Mouse (Mus musculus) testis, postnatal 14 days (tissue): ENCODE data around the gene Lhx1.

Experiments
- DNase-seq: peaks from one replicate; pipeline ENCODE4 v3.0.0; 2021; ENCODE audit warnings: low spot score

The Lhx1 gene

DNA sequence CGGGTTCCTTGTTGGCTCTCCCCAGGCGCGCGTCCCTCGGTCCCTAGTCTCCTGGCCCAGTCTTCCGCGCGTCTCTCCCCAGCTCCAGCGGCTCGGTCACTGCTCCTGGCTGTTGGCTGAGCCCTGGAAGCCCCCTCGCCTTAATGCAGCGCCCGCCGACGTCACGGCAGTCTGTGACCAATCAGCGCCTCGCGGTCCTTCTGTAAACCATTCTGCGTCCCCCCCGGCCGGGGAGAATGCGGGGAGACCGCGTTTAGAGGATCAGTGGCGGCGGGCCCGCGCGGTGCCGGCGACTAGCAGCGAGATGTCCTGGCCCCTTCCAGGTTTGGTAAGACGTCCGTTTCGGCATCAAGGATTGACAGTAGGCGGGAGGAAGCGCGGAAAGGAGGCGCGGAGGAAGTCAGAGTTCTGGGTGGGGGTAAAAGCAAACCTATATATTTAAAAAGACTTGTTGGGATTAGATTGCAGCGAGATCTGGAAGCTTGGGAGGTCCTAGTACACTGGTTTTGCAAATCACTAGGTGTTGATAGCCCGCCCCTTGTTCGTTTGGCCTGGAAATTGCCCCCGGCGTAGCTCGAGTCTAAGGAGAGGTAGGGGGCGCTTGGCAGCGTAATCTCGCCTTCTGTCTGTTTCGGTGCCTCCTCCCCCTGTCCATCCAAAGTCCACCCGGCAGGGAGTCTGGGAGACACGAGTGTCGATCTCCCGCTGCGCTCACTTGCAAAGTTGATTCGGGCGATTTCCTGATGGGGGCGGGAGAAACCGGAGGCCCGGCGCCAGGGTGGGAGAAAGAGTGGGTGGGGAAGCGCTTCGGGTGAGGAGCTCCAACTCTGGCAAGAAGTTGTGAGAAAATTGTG lies at the start of gene Lhx1:
Gene Lhx1, minus strand, starts transcription at position 115 of the 854 bp plus-strand sequence.
- peak; percentile 44 for DNase-seq

DNA sequence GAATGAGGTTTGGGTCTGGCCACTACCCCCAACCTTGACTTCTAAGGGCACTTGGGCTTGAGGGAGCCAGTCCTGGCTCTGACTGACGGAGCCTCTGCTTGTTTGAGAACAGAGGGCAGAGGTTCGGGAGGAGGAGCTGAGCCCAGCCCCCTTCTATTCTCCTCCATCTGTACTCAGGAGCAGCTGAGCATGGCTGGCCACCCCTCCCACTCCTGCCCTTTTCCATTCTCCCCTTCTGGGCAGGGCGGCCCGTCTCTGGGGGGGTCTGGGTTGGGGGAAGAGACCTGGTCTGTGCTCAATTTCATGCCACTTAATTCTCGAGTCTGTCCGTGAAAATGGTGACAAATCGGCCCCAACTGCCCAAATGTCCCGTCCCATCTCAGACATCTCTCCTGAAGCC lies 49.5 kb upstream of the Lhx1 start:
- no peak for DNase-seq

DNA sequence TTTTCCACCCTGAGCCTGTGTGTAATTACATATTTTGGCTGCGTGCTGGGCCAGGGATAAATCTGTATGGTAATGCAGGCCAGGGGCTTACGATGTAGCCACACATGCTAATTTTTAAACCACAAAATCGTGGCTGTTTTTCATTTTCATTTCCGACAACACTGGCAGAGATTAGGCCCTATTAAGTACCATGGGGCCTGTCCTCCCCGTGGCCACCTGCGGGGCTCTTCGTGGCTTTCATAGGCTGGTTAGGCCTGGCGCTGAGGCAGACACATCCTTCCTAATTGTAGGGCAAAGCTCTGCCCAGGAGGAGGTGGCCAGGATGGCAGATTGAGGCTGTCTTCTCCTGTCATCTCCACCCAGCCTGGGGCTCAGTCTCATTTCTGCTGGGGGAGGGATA lies 48.3 kb upstream of the Lhx1 start:
- no peak for DNase-seq

DNA sequence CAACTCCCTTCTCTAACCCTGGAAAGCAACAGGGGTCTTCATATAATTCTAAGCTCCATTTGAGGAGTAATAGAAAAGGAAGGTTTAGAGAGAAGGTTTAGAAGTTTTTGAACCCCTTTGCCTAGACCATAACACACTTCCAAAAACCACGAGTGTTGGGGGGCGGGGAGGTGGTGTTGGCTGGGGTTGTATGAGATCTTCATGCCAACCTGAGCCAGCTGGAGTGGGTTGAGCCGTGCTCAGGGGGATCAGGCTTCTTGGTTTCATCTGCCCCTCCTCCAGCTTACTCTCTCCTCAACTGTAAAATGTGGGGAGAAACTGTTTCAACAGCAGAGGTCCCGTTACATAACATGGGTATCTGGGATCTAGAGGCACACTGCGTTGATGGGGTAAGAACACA lies 45.5 kb upstream of the Lhx1 start:
- no peak for DNase-seq

DNA sequence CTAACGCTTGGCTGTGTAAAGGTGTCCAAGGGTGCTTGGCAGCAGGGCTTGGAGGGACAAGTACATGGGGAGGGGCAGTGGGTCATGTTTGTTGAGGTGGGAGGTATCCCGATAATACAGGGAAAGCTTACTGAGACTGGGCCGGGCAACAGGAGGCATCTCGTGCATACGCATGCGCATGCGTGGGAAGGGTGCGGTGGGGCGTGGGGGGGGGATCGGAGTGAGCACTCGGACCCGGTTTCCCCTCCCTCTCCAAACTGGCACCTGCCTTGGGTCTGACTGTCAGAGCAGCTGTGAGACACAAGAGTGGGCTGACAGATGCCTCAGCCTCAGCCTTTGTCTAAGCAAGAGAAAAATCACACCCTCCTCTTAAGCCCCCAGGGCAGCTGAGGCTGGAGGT lies 45.1 kb upstream of the Lhx1 start:
- no peak for DNase-seq

DNA sequence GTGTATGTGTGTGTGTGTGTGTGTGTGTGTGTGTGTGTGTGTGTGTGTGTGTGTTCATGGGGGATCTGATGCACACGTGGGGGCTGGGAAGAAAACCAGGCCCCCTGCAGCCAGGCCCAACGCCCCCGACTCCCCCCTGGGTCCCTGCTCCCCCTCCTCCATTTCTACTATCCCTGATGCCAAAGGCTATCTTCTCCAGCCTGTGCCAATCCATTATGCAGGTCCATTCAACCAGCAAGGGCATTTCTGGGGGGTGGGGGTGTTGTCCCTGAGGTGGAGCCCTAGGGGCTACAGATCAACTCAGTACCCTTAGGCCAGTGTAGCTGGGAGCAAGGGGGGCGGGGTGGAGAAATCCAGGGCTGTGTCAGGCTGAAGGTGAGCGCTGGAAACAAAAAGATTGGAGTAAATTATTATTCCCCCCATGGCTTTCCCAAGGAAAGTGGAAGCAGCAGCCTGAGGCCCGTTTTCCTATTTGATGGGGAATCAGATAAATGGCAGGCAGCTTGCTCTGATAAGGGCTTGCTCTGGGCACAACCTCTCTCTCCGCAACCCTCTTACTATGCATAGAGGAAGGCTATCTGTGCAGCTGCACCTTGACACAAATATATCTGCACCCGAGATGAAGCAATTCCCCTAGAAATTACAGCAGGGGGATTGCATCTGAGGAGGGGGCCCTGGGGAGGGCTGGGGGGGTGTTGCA lies 43.9 kb upstream of the Lhx1 start:
- DNase-seq: no peak

DNA sequence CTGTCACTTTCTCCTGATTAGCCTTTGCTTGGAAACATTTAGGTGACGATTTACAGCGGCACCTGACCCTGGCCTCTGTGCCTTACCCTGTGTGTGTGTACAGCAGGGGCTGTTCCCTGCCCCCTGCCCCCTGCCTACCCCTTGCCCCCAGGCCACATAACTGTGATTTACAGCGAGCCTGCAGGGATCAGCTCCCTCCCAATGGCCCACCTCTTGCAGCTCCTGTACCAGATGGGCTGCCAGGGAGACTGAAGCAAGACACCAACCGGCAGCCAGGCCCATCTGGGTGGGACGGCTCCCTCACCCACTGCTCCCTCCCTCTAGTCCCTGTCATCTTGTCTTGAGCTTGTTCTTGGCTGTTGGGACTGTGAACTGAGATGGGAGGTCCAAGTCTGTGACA lies 43.1 kb upstream of the Lhx1 start:
- no peak for DNase-seq

DNA sequence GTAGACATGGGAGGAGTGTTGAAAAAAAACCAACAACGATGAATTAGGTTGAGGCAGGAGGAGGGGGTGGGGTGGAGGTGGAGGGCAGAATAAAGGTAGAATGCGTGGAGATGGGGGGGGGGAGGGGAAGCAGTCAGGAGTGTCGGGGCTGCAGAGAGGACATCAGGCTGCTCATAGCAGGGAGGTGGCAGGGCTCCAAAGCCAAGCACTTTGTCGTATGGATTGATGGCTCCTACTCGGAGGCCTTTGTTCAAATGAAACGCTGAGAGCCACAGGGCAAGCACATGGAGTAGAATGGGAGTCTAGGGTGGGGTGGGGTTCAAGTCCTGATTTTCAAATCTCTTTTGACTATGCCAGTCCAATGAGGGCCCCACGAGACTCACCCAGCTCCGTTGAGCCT lies 41.4 kb upstream of the Lhx1 start:
- no peak for DNase-seq

DNA sequence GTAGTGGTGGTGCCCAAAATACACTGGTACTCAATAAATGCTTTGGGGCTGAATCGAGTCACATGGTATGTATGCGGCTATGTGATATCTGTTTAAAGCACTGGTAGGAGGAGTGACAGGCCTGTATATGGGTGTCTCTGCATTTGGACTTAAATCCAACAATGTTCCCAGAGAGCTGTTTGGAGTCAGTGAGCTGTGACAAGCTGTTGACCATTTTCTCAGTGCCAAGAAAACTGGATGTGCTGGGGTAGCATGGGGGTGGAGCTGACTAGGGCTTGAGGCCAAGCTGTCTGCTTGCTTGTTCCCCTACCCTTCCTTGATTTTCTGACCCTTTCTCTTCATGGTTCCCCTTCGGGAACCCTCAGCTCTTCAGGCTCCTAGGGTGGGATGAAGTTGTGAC lies 39.9 kb upstream of the Lhx1 start:
- no peak for DNase-seq

DNA sequence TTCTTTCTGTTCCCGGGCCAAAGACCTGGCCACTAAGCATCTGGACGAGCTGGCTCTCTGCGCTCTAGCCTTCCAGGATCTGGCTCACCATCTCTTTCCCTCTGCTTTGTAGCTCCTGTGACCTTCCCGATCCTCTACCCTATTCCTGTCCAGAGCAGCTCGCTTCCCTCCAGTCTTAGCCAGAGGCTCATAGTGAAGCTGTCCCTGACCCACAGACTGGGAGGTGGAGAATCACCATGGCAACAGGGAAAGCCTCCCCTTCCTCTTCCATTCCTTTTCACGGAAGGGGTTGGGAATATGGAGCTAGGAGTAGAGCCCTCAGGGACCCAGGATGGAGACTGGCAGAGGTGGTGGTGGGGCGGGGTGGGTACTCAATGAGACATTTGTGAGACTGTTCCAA lies 38.0 kb upstream of the Lhx1 start:
- no peak for DNase-seq

DNA sequence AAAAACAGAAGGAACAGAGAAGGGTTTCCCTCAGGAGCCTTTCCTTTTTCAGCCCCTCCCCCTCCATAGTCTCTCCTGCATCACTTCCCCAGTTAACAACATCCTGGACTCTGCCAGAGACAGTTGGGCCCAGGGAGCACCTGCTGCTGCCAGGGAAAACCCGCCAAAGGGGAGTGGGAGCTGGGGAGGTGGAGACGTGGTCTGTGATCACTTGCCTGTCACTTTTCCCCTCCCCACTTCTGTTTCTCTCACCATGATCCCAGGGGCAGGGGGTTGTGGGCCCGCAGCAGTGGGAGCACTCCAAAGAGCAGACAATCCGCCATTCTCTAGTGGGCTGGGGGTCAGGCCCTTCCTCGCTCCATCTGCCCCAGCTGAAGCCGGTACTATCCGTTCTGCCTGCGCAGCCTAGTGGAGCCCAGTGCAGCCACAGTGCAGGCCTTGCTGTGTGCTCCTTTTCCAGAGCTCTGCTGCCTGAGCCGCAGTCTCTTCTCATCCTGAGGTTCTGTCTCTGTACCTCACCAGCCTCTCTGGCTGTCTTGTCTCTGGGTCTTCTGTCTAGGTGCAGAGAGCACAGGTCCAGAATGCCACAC lies 37.5 kb upstream of the Lhx1 start:
- no peak for DNase-seq

DNA sequence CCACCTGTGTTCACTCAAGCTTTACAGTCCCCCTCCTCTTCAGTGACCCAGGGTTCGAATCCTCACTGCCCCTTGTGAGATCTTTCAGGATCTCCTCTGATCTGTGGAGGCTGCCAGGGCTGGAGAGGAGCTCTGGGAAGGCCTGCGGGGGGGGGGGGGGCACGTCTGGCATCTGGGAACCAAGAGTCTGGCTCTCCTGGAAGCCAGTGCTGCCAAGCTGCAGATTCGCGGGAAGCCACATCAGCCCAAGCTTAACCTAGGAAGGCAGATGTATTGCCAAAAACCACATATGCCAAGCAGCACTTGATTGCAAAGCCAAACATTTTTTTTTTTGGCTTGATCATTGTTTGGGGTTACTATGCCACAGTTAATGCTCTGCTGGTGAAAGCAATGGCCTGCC lies 36.2 kb upstream of the Lhx1 start:
- DNase-seq: no peak

DNA sequence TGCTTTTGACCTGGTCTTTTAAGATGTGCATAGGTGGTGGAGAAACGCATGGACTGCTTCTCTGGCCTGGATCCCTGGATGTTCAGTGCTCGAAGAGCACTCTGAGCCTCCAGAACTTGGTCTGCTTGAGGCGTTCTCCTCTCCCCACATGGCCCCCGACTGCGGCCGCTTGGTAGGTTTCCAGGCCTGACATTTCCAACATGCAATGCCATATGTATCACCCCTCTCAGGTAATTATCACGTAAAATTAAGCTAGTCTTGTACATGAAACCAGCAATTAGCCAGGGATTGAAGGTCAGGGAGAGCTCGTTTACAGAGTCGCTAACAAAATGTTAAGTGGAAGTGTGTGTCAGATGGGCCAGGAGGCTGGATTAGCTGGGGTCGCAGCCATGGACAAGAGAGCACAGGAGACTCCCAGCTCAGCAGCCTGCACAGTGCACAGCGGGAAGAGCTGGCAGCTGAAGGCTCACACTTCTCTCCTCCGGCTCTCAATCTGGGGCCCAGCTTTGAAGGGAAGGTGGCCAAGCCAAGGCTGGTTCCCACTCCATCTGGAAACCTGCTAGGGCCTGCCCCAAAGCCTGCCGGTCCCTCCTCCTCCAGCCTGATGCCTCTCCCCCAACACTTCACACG lies 28.6 kb upstream of the Lhx1 start:
- DNase-seq: no peak

DNA sequence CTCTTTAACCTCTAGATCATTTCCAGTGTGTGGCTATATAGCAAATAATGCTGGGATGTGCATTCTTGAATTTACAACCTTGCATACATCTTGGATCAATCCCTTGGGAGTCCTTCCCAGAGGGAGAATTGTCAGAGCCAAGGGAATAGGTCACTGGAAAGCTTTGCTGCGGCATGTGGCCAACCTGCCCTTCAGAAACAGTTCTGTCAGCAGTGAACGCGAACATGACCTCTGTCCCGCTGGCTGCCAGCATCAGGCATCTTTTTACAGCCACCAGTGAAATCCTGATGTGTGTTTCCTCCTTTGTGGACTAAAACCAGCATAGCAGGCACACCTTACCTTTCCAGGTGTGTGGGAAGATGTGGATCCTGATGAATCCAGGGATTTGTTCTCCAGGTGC lies 26.0 kb upstream of the Lhx1 start:
- DNase-seq: no peak

DNA sequence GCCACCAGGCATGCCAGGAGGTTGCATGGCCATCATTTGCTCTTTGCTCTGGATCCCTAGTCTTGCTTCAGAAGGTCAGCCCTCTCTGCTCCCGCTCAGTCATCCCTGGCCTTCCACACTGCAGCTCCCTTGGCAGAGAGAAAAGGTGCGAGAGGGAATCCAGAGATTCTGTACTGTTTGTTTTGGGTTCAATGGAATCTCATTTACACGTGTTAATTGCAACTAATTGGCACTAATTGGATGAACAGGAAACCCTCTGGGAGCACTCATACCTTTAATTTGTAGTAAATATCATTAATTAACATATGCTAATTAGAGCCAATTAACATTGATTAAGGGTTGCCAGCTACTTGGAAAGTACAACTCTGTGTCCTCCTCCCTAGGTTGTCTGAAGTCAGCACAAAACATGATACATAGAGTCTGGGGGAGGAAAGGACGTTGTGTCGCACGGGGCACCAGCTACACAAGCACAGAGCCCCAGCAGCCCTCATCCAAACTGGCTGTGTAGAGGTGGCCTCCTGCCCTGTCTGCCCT lies 24.0 kb upstream of the Lhx1 start:
- no peak for DNase-seq

DNA sequence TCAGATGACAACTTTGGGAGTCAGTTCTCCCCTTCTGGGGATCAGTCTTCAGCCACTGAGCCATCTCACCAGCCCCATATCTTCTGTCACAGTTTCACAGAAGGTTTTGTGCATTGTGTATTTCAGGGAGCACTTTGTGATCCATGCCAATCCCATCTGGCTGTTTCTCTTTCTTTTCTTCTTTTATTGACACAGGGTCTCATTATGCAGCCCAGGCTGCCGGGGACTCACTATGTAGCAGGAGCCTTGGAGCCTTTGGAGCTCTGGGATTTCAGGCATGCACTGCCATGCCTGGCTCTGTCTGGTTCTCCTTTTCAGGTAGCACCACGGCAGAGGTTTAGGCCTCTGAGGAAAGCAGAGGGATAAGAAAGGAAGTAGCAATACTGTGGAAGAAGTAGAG lies 23.0 kb upstream of the Lhx1 start:
- DNase-seq: no peak

DNA sequence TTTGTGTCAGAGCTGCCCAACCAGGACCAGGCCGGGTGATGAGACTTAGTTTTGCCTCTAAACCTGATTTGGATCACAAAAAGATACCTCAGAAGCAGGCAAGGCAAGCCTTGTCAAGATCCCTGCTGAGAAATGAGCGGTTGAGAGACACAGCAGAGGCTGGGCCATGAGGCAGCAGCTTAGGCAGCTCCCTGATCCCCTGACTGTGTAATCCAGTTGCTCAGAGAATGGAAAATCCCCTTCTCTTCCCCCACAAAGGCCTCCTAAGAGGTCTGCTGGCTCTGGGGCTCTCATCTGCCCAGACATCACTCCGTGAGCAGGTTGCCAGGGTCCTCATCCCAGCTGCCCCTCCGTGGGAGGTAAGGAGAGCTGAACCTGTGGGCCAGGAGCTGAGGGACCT lies 14.6 kb upstream of the Lhx1 start:
- no peak for DNase-seq

DNA sequence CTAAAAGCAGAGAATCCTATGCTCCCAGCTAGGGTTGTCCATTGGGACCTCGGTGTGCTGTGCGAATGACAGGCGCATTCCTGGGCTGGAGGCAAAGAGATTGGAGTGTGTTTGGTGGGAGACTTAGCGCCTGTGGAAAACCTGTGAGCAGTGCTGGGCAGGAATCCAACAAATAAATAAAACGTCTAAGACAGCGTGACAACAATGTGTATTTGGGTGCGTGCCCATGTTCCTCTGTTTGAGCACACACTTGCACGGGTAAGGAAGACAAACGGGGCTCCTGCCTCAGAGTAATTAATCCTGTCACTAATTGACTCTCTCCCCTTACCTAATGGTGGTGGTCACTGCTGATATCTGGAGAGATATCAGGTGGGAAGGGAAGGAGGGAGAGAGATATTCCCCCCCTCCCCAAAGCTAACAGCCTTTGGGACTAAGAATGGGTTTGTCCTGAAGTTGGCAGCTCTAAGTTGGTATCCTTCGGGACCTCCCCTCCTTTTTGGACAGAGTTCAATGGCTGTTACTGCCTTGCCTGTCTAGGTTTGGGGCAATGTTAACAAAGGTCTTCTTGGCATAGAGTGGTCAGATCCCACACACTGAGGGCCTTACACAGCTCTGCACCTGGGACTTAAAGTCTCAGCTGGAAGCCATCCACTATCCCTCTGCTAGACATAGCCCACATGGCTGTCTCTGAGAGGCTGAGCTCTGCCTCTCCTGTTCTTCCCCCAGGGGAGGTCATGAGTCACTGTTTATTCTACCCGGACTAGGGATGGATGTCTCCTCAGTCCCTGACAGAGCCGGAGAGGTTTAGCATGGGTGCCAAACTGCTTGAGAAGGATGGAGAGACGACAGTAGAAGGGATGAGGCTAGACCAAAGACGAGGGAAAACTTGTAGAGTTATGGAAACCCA lies 4.7 kb upstream of the Lhx1 start:
- DNase-seq: no peak

DNA sequence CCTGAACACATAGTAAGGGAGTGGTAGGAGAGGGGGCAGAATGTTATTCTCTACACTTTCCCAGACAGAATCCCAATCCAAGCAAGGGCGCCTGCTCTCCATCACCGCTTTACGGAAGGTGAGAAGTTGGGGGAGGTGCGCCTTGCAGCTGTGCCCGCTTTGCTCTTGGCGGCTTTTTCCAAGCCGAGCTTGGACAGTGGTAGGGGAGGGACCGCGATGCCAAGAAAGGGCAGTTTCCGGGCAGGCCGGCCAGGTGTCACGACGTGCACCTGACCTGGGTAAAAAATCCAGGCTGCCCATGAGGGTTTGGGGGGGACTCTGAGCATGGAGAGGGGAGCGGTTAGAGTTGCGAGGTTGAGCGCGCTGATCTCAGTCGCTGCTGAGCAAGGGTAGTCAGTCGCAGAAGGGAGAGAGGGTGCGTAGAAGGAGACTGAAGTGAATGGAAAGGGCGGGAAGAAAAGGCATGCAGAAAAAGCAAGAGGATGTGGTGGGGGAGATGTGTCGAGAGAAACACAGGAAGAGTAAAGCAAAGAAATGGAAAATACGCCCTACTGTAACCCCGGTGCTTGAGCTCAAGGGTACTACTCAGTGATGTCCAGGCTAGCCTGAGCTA lies 3.9 kb upstream of the Lhx1 start:
- DNase-seq: no peak

DNA sequence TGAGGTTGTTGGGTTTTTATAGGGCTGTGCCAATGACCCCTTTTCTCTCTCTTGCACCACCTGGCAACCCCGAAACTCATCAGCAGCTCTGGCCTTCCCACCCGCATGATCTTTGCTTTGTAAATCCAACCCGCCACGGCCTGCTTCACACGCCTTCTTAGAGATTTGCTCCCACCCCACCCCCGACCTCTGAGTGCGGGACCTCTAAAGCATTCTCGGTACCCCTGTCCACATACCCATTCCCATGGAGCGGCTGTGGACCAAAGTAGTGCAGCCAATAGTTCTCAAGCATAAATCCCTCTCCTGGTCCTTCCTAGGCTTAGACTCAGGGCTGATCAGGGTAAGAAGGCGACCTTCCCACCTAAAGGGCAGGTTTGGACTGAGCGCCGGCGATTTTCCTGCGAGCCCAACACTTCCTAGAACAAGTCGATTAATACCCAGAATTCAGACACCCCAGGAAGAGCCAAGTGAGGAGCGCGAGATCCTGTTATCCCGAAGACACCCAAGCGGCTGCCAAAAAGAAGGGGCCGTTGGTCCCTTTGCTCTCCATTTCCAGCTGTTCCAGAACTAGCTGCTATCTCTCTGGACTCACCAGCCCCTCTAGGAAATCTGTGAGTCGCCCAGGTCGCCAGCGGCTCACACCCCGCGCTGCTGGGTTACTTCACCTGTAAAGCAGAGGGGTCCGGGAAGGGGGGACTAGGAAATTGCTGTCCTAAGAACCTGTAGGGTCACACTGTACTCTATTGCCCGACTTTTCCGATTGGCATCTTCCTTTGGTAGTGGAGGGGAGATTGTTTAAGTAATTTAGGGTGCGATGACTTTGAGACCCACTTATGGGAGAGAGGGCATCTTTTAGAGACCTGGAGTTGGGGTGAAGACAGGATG lies 1.9 kb upstream of the Lhx1 start:
- no peak for DNase-seq
